Mouse (Mus musculus) frontal cortex, postnatal 14 days (tissue): ENCODE results near the gene Gm3625.
"Not testable (repeated sequence)": the region's sequence is repeated elsewhere in the genome, so short reads cannot be mapped to it uniquely, and the experiment has no call there.

Source experiments
- DNase-seq, 2 experiments: peaks; one replicate each; pipeline ENCODE4 v3.0.0; 2022; ENCODE audit warnings: low spot score in 2 of 2

Gene Gm3625

DNA sequence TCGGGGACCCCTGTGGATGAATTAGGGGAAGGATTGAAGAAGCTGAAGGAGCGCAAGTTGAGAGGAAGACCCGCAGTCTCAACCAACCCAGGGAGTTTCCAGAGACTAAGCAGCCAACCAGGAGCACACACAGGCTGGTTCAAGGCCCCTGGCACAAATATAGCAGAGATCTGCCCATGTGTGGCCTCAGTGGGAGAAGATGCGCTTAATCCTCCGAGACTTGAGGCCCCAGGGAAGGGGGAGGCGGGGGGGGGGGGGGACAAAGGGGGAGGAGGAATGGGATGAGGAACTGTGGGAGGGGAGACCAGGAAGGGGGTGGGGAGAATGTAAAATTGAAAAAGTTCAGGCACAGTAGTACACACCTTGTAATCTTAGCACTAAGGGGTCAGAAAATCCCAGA, 37.3 kb downstream of the Gm3625 start:
- DNase-seq: no peak

DNA sequence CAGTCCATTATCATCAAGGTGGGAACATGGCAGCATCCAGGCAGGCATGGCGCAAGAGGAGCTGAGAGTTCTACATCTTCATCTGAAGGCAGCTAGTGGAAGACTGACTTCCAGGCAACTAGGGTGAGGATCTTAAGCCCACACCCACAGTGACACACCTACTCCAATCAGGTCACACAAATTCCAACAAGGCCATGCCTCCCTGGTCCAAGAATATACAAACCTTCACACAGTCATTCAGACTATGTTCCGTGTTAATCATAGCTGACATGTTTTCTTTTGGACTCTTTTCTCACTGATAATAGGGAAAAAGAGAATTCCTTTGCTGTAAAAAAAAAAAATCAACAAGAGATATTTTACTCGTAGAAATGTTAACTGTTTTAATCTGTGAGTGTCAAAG, 39.0 kb downstream of the Gm3625 start:
- not testable (repeated sequence) for DNase-seq

DNA sequence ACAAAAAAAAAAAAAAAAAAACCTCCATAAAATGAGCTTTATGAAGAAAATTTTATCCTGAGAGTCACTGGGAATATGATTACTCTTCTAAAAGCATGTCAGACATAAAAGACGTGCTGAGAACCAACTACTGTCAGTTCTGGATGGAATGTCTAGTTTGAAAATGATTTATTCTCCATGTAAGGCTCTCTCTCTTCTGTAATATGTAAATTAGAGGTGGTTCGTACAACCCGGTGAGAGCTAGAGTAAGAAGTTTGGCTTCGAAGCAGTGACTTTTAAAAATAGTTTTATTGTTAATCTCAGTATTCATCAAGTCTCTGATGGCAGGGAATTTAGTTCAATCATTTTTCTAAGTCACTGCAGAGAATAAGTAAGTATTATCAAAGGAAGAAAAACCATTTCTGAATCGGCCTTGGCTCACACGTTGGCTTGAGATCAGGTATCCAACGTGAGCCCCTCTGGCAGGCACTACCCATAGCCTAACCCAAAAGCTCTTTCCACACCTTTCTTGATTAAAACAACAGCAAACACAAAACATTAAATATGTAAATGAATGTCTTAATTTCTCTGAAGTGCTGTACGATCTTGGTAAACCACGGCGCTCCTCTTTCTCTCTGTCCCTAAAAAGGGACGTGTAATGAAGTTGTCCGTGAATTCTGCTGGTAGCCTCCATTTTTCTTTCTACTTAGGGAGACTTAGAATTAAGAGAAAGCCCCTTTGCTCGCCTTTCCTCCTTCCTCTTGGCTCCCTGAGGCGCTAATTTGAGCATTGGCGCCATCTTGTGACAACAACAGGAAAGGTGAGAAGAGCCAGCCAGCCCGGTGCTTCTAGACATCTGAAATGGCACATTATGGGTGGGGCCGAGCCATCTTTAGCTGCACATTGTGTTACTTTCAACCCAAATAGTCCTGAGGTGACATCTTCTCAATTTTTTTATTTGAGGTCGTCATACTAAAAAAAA, 44.4 kb downstream of the Gm3625 start:
- peak; percentile 55 to 77 for DNase-seq

DNA sequence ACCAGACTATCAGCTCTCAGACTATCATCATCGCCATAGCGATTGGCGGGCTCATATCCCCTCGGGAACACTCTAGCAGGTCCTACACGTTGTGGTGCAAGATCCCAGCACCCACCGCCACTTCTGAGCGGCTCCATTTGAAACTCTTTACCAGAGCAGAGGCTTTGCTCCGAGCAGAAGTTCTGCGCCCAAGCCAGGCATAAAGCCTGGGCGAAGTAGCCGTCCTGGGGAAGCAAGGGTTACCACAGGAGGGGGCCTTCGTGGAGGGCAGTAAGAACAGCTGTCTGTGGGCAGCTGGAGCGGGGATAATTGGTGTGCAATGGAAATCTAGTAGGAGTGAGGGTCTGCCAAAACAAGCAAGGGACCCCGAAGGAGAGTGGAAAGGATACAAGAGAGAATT, 45.2 kb downstream of the Gm3625 start:
- no peak for DNase-seq

DNA sequence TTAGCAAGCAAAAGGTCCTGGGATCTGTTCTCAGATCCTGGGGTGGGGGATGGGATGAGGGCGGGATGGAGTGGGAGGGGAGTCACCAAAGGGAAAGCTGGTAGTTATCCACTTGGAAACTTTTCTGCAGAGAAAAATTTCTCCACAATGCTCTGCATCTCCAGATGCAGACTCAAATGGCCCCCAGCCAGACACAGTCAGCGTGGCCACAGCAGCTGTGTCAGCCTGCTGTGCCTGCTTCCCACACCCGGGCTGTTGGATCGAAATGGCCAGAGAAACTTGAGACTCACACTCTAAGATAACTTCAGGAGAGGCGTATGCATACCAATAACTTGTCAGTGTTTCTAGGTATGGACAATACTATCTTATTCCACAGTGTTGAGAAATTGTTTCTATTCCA, 46.2 kb downstream of the Gm3625 start:
- no peak for DNase-seq

DNA sequence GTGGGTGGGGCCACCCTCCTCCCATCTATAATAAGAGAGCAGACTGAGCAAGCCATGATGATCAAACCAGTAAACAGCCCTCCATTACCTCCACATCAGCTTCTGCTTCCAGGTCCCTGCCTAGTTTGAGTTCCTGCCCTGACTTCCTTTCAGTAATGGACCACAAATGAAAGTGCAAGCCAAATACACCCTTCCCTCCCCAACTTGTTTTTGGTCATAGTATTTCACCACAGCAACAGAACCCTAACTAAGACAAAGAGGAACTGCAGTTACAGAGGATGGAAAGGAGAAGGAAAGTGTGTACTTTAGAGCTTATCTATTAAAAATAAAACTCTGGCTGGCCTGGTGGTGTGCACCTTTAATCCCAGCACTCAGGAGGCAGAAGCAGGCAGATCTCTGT, 47.3 kb downstream of the Gm3625 start:
- DNase-seq: no peak

DNA sequence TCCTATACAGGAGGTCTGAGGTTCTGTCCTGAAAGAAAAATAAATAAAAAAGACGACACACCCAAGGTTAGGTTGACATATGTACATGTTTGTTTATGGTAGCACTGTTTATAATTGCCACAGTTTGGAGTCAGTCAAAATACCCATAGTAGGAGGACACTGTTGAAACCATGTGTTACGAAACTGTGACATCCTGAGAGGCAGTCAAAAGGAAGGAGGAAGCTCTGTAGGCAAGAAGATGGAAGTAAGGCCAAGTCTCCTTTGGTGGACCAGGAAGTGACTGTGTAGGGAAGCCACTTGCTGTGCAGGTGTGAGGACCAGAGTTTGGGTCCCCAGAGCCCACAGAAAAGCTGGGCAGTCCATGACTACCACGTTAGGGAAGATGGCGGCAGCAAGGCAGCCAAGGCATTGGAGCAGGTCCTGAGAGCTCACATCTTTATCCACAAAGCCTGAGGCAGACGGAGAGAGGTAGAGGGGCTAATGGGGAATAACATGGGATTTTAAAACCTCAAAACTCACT, 48.3 kb downstream of the Gm3625 start:
- no peak for DNase-seq
